Mouse (Mus musculus) heart, adult 2 months (tissue): Measurements from ENCODE around the gene Cpt1b. TPM values are rescaled to one million over a fixed set of nuclear protein-coding genes. Genes with fewer than 3 reads are reported as not detected.

Experiments
- DNase-seq, 2 experiments: peaks; one replicate each; pipeline ENCODE4 v3.0.0; 2021
- H3K27ac ChIP-seq: fragments of 200-600 bp; 2 replicates; pipeline ENCODE4 v1.8.1; 2022
- H3K27me3 ChIP-seq: fragments of 200-500 bp; 2 replicates; pipeline ENCODE4 v1.6.1; 2012; ENCODE audit warnings: mild to moderate bottlenecking, low read length, inconsistent platforms, mixed read lengths; ENCODE audit not compliant: control insufficient read depth, insufficient read depth
- H3K36me3 ChIP-seq: fragments of 200-500 bp; 2 replicates; pipeline ENCODE4 v1.6.1; 2012; ENCODE audit warnings: low read length, inconsistent platforms; ENCODE audit not compliant: control insufficient read depth, insufficient read depth
- H3K4me1 ChIP-seq: fragments of 200-500 bp; 2 replicates; pipeline ENCODE4 v1.6.1; 2011; ENCODE audit warnings: low read length; ENCODE audit not compliant: control insufficient read depth, insufficient read depth
- H3K4me3 ChIP-seq: fragments of 200-600 bp; 2 replicates; pipeline ENCODE4 v1.8.1; 2022
- H3K79me2 ChIP-seq: fragments of 200-500 bp; replicated peaks from 2 replicates; pipeline ENCODE4 v1.6.1; 2012; ENCODE audit warnings: mild to moderate bottlenecking, inconsistent platforms, low read length, moderate library complexity, mixed read lengths; ENCODE audit not compliant: control insufficient read depth, insufficient read depth
- H3K9ac ChIP-seq: fragments of 200-500 bp; 2 replicates; pipeline ENCODE4 v1.6.1; 2012; ENCODE audit warnings: low read depth, mild to moderate bottlenecking, control low read depth, inconsistent platforms, low read length, mixed read lengths
- CTCF ChIP-seq: fragments of 200-600 bp; IDR thresholded peaks from 2 replicates; pipeline ENCODE4 v1.8.1; 2022; ENCODE audit warnings: antibody characterized with exemption, mild to moderate bottlenecking, moderate library complexity
- EP300 ChIP-seq: fragments of 200-500 bp; IDR thresholded peaks from 2 replicates; pipeline ENCODE4 v1.6.1; 2011; ENCODE audit warnings: low read depth, low read length, control low read depth; ENCODE audit not compliant: insufficient read depth
- POLR2A ChIP-seq: fragments of 200-500 bp; IDR thresholded peaks from 2 replicates; pipeline ENCODE4 v1.6.1; 2011; ENCODE audit warnings: mild to moderate bottlenecking, low read depth, low read length, control low read depth; ENCODE audit not compliant: insufficient read depth
- WGBS: fragments of 180-500 bp; shearing (Covaris S2); methylation state at CpG from one replicate; pipeline ENCODE4 v1.1.7; 2018; 5-methylcytosine and 5-hydroxymethylcytosine counted together
- intact Hi-C: fragments of 180-260 bp; cut with DNase I; formaldehyde crosslinking; loops from one replicate; pipeline ENCODE4 v1.15.1; 2025
- polyA plus RNA-seq: library from polyadenylated mRNA; depleted of rRNA; stranded (reverse); fragments of >200 nt; gene quantifications from 2 replicates; pipeline ENCODE4 v1.2.3, GENCODE M21; 2012
- total RNA-seq, 2 experiments: library from RNA; stranded (reverse); gene quantifications; 2 replicates each; pipeline ENCODE4 v1.2.3; 2021

Cpt1b gene
- total and polyA plus RNA-seq, 3 experiments = 565 to 786 (median 584) TPM

DNA sequence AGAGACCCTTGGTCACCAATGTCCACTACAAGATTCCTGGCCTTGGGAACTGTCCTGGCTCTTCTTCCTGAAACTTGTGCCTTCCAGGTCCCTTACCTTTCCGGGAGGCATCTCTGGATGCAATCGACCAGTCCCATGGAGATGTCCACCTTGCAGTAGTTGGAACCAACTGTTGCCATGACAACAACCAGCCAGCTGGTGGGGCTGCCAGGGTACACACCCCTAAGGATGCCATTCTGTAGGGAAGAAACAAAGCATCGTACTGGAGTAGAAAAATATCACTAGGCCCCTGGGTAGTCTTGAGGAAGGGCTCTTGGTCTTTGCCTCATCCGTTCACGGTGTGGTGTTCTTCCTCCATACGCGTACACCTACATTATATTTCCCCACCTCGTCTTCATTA is 1.0 kb downstream of the Cpt1b start:
- DNase-seq = no peak
- H3K27ac ChIP-seq = peak overlapping the region; percentile 95
- no peaks in the 10 kb centered on the region for H3K27me3 ChIP-seq
- H3K4me1 ChIP-seq = no peaks in the 10 kb centered on the region; the same call in 1 of the 2 replicates
- WGBS = 67% methylated on average over 8 of the region's 8 CpGs
- H3K4me3 ChIP-seq = peak overlapping the region; percentile 44
- H3K79me2 ChIP-seq = no peaks in the 10 kb centered on the region
- intact Hi-C loops = no loop called here
- no peak for TF ChIP-seq CTCF
- TF ChIP-seq EP300 = no peak
- no peak for TF ChIP-seq POLR2A
- peak overlapping the region; percentile 43 for H3K9ac ChIP-seq
- H3K36me3 ChIP-seq = peaks cover 10% of the 10 kb centered on the region

DNA sequence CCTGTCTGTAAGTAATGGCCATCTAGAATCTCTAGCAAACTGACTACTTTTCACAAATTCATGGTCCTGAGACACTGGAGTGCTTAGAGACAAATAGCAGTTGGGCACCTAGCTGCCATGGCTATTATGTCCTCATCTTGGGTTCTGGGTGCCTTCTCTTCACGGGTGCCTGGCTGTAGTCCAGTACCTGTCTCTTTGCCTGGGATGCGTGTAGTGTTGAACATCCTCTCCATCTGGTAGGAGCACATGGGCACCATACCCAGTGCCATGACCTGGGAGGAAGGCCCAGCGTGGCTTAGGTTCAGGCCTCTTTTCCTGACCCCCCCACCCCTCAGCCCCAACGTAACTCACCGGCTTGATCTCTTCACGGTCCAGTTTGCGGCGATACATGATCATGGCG is 3.7 kb downstream of the Cpt1b start:
- H3K79me2 ChIP-seq = no peaks in the 10 kb centered on the region
- WGBS = 81% methylated on average over 9 of the region's 9 CpGs
- TF ChIP-seq CTCF = no peak
- no peak for TF ChIP-seq EP300
- TF ChIP-seq POLR2A = no peak
- no peak overlapping the region for H3K9ac ChIP-seq
- H3K27ac ChIP-seq = no peak overlapping the region
- no peak for DNase-seq
- intact Hi-C loops = no loop called here
- H3K27me3 ChIP-seq = no peaks in the 10 kb centered on the region
- H3K36me3 ChIP-seq = peaks cover 7% of the 10 kb centered on the region
- no peaks in the 10 kb centered on the region for H3K4me1 ChIP-seq
- no peak overlapping the region for H3K4me3 ChIP-seq

DNA sequence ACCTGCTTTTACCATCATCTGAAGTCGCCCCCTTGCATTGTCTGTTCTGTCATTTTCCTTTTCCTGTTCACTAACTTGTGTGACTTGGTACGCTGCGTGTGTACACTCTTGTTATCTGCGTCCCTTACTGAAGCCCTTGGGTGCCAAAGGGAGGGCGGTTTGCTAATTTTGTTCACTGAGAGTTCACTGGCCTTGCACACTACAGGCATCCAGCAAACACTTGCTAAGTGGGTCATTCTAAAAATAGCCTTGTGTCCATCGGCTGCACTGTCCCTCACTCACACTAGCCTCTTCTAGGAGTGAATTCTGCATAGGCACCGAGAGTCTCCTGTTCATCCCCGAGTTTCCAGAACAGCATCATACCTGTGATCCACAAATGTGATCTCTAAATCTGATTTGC is 10.4 kb downstream of the Cpt1b start:
- peak overlapping the region; percentile 69 for H3K27ac ChIP-seq
- H3K4me1 ChIP-seq = peaks cover 1% of the 10 kb centered on the region
- intact Hi-C loops = no loop called here
- H3K36me3 ChIP-seq = peaks cover 9% of the 10 kb centered on the region
- H3K9ac ChIP-seq = no peak overlapping the region
- peak in 1 of 2 experiments; percentile 59 for DNase-seq
- no peaks in the 10 kb centered on the region for H3K79me2 ChIP-seq
- no peak for TF ChIP-seq CTCF
- TF ChIP-seq POLR2A = peak; percentile 16; the same call in 1 of the 2 replicates
- TF ChIP-seq EP300 = peak; percentile 75
- no peaks in the 10 kb centered on the region for H3K27me3 ChIP-seq
- no peak overlapping the region for H3K4me3 ChIP-seq
- WGBS = 48% methylated on average over 8 of the region's 8 CpGs

DNA sequence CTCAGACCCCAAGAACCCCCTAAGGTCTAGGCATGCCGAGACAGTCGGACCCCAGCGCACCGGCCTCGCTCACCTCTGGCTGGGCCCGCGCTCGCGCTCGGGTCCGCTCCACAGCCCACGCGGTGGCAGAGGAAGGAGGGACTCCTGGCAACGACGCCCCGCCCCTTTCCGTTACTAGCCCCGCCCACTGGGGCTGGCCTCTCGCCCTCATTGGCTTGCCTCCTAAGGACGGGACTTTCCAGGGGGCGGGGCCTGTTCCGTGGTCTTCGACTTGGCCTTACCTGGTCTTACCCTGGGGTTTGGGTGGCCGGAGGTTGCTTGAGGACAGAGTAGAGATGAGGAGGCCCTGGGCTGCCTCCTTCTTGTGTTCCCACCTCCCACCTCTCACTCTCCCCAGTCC is 15.5 kb downstream of the Cpt1b start, which contains the start of gene Syce3:
Gene Syce3 (minus strand): TSS at position 386 of the 400 bp plus-strand sequence.
- Histone ChIP-seq H3K27ac (no peak within 1 kb of the TSS), H3K27me3 (no peaks in the 10 kb centered on the region), H3K4me3 (no peak within 1 kb of the TSS), H3K36me3 (no peaks in the 10 kb centered on the region), H3K9ac (no peak within 1 kb of the TSS), H3K4me1 (no peaks in the 10 kb centered on the region), H3K79me2 (no peaks in the 10 kb centered on the region)
- WGBS = 77% methylated on average over 24 of the region's 24 CpGs
- TF ChIP-seq CTCF (no peak), POLR2A (no peak), EP300 (no peak)
- no peak for DNase-seq
- intact Hi-C loops = no loop called here

DNA sequence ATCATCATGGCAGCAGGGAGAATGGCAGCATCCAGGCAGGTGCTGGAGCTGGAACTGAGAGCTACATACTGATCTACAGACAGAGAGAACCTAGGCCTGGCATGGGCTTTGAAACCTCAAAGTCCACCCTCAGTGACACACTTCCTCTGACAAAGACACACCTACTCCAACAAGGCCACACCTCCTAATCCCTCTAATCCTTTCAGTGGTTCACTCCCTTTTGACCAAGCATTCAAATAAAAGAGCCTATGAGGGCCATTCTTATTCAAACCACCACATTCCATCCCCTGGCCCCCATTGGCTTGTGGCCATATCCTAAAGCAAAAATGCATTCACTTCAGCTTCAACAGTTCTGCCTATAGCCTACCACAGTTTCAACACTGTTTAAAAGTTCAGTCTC is 19.0 kb downstream of the Cpt1b start:
- no peak for DNase-seq
- no peaks in the 10 kb centered on the region for H3K4me1 ChIP-seq
- no peaks in the 10 kb centered on the region for H3K79me2 ChIP-seq
- H3K4me3 ChIP-seq = no peak overlapping the region
- no peaks in the 10 kb centered on the region for H3K36me3 ChIP-seq
- no peak for TF ChIP-seq CTCF
- no peak for TF ChIP-seq POLR2A
- no peak for TF ChIP-seq EP300
- H3K27ac ChIP-seq = no peak overlapping the region
- intact Hi-C loops = no loop called here
- H3K9ac ChIP-seq = no peak overlapping the region
- H3K27me3 ChIP-seq = no peaks in the 10 kb centered on the region

DNA sequence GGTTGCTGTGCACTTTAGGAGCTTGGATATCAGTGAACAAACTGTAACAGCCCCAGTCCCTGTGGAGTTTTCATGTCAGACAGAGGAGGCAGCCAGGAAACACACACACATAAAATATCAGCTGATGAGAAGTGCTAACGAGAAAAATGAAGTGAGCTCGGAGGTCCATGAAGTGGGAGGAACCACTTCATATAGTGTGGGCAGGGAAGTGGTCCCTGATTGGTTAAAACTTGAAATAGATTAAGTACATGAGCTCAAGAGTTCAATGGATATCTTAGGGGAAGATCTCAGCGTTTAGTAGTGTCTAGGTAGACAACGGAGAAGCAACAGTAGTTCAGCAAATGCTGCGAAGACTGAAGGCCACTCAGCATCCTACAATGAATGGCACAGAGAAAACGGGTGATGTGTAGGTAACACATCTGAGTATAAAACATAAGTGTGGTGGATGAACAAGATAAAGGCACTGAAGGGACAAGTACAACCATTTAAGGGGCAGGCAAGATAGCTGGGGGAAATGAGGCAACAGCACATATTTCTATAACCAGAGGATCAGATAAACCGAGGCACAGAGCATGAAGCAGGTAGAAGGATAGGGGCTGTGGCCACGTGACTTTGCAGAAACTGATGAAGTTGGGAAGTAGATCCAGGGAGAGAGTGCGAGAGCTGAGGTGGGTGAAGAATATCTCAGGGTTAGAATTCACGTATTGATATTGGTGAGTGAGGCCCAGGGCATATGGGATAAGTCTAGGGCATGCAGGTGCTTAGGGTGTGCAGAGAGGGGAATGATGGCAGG is 20.6 kb downstream of the Cpt1b start:
- Histone ChIP-seq H3K9ac (no peak overlapping the region), H3K4me1 (peaks cover 3% of the 10 kb centered on the region), H3K79me2 (no peaks in the 10 kb centered on the region), H3K27me3 (no peaks in the 10 kb centered on the region), H3K27ac (no peak overlapping the region), H3K36me3 (no peaks in the 10 kb centered on the region), H3K4me3 (no peak overlapping the region)
- intact Hi-C loops = no loop called here
- TF ChIP-seq POLR2A = no peak
- no peak for TF ChIP-seq CTCF
- no peak for TF ChIP-seq EP300
- no peak for DNase-seq
- WGBS = 71% methylated on average over 10 of the region's 10 CpGs
